Mouse (Mus musculus): Measurements from ENCODE around the gene Csnk1d. TPM values are rescaled to one million over a fixed set of nuclear protein-coding genes. Genes with fewer than 3 reads are reported as not detected.

The Csnk1d gene
- polyA plus RNA-seq, 1 experiment from 2014 or later = 85.8 TPM

DNA sequence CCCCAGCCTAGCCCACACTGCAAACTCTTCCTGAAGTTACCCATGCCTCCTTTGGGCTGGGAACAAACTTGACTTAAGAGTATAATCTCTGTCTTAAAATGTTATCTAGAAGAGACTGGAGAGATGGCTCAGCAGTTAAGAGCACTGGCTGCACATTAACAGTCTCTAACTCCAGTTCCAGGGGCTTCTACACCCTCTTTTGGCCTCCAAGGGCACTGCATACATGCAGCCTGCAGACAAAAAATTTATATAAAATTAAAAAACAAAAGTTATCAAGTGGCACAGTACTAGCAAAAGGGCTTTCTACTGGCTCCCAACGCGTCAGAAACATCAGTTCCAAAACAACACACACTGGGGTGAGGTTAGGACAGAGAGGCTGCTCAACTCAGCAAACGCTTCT lies 3.5 kb downstream of the Csnk1d start:
- no peak for DNase-seq (ENCODE audit: low spot score)

DNA sequence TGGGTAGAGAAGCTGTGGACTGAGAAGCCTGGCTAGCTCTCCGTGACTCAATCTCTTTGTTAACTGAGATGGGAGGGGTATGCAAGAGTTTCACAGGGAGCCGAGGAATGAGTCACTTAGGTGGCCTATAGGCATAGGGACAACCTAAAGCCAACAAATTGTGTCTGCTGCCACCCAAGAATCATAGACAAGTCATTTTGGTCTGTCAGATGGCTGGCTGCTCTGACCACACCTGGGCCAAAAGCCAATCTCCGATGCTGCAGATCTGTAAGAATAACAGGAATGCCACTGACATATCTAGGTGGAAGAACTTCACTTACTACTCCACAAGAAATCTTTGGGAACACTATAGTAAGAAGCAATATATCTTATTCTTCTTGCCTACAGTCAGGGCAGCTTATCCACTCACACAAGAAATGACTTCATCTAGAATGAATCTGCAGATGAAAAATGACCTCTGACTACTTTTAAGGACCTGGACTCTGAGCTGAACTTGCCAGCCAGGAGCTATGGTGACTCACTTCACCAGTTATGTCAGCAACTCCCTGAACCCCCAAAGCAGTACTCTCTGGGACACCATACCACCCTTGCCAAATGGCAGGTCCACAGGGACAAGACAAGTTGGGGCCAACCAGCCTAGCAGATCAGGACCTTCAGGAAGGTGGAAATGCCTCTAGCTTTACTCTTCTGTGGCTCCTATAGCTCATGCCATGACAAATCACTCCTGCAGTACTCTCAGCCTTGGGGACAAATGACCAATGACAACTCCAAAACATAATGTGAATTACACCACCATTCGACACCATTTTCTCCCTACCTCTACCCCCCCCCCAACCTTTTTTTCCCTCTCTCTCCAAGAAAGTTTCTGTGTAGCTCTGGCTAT lies 6.4 kb downstream of the Csnk1d start:
- DNase-seq (ENCODE audit: low spot score) = no peak

DNA sequence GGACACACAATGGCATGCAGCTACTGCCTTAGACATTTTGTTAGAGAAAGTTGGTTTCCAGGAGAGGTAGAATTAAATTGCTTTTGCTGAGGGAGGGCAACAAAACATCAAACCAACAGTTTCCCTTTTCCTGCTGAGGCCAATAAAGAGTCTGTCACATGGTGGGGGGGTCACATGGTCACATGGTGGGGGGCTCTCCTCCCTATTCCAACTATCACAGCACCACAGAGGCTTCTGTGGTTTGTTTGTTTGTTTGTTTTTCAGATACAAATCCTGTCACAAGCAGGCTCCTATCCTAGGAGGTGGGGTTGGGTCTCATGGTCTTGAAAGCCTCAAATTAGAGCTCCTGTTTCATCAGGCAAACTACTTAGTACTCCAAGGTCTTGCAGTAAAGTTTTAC lies 8.7 kb downstream of the Csnk1d start:
- DNase-seq (ENCODE audit: low spot score) = no peak

DNA sequence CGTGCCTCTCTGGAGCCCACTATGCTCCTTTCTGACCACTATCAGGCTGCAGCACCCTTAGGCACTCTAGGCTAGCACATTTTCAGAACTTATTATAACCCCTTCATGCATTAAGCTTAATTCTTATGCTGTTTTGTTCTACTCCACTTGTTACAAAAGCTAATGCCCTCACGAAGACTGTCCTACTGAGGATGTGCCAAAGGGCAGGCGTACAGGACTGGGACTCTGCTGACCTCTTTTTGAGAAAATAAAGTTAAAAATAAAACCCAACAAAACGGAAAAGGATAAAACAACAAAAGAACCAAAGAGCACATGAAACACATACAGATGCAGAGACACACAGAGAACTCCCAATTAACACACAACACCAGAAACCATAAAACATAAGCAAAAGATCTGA lies 9.5 kb downstream of the Csnk1d start:
- no peak for DNase-seq (ENCODE audit: low spot score)

DNA sequence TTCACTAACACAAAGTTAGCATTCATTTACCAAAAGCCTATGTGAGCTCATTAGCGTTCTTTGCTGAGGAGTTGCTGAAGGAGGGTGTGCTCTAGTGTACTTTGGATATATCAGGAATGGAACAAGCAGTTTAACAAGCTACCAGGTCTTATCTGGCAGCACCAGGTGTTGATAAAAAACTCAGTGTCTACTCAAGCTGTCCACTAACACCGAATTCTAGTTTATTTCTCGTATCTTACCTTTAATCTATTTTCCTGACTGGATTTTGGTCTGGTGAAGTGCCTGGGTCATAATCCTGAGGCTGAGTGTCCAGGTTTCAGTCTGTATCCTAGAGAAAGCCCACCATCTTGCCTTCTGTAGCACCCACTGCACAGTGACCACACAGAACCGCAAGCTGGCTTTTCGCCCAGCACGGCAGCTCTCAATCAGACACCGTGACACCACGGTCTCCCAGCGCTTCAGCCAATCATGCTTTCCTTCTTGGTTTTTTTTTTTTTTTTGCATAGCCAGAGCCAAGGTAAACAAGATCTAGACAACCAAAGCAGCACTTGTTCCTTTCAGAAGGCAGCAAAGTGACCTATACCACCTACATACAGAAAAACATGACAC lies 10.6 kb downstream of the Csnk1d start:
- no peak for DNase-seq (ENCODE audit: low spot score)

DNA sequence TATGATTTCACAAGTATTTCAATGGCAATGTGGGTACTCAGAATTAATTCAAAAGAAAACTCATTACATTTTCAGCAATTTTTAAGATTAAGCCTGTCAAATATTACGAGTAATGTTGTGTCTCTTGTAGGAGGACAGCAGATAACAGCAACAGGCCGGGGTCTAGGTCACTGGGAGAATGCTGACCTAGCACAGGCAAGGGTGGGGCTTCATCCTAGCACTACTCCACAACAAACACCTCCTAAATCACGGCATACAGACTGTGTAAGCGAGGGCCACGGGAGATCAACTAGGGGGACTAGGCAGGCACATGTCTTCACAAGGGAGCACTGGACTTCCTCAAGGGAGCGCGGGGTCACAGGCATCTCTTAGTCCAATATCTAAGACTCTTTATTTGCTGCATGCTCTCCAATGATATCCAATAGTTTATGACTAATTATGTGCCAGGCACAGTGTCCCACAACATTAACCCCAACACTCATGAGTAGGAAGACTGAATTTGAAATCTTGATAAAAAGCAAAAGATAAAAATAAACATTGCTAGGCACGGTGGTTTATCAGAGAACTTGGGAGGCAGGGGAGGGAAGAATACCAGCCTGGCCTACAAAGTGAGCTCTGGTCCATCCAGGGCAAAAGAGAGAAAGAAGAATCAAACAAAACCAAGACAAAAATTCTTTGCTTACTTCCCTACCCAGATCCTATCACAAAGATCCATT lies 11.3 kb downstream of the Csnk1d start:
- DNase-seq (ENCODE audit: low spot score) = no peak

DNA sequence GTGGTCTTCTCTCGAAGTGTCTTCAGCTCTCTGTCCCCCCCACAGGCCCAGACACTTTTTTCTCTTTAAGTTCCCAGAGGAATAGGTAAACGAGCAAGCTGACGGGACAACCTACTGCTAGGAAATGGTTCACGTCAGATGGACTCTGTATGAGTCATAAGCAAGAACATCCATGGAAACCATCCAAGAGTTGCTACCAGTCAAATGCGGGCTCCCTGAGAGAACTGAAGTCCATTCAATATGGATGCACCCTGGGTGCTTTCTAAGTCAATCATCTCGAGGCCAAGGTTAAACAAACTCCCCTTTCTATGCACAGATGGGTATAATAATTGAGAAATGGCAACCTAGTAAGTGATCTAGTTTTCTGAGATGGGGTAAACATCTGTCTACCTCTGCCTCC lies 17.8 kb downstream of the Csnk1d start:
- no peak for DNase-seq (ENCODE audit: low spot score)

DNA sequence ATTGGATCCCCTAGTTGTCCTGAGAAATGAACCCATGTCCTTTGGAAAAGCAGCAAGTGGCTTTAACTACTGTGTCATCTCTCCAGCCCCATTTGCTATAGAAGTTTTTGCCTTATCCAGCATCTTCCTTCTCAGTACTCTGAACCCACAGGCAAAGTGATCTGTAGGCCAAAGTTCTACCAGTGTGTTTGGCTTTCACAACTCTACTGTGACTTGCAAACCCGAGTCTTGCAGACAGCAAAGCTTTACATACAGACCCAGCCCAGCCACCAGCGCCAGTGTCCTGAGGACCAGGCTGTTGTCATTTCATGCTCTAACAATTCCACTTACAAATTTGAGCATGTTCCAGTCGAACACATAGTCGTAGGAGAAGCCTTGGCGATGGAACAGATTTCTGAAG lies 19.9 kb downstream of the Csnk1d start:
- DNase-seq (ENCODE audit: low spot score) = no peak

DNA sequence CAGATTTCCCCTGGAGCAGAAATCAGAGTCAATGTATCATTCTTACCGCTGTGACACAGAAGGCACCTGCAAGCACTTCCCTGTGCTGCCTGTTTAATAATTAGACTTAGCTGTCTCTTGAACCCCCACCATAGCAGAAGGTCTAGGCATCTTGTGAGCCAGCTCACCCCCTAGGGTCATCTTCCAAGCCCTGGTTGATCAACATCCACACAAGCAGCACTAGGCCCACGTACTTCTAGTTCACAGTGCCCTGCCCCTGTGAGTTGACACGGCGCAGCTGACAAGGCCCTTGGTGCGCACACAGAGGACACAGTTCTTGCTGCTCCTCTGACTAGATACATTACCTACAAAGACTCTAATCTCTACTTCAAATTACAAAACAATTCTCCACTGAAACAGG lies 21.4 kb downstream of the Csnk1d start:
- DNase-seq (ENCODE audit: low spot score) = no peak

DNA sequence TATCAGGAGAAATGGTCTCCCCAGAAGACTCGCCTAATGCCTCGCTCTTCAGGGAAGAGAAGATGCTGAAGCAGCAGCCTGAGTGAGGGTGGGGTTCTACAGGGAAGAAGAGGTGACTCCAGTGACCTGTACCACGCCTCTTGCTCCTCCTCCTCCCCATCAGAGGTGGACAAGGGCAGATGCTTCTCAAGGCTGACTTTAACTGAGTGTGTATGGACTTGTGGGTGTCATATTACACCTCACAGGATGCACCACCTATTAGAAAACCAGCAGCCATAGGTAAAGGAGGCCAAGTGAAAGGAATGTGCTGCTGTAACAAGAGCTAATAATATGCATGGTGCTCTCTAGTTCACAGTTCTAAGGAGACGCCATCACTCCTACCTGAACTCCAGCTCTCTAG lies 25.5 kb downstream of the Csnk1d start:
- DNase-seq (ENCODE audit: low spot score) = no peak

DNA sequence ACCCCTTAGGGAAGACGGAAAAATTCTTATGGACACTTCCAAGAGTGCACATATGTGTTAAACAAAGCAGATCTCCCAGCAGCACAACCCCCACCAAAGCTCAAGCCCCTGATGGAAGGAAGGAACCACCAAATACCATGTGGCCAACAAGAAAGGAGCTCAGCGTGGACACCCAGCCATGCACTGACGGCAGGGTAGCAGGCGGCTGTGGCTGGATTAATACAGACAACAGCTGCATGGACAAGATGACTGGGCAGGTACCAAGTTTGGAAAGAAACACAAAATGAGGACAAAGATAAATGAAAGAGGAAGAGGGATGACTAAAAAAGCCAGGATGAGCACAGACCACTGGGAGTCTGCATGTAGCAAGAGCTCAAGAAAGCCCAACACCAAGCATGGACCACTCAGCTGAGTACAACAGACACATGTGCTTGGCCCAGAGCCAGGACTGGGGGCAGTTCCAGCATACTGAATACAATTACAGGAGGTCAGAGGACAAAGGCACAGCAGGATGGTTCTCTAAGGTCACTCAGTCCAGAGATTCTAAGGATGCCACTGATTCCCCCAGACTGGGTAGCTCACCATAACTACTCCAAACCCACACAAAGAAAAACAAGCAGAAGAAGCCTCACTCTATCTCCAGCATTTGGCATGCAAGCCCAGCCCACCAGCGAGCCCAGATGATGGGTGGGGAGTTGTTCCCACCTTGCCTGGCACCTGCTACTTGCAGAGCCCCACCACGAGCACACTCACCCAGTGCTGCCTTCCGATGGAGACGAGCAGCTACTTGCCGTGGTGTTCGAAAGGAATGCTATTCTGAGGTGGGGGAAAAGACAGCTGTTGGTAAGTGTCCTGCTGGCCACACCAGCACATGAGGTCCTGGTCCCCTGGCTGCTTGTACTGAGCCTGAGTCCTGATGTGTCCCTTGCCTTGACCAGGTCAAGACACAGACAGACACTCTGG lies 26.7 kb downstream of the Csnk1d start:
- DNase-seq (ENCODE audit: low spot score) = no peak

DNA sequence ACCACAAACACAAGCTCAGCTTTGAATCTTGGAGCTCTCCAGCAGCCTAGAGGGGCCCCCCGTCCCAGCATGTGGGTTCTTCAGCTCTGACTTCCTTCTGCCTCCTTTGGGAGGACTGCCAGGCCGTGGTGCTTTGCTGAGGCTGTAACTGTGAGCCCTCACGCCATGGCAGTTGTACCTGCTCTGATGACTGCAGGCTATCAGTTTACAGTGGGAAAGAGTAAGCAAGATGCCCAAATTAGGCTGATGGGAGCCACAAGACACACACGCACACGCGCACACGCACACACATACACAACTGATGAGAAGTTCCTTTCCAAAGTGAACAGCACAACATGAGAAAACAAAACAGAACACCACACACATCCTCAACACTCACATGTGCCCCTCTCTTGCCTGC lies 28.2 kb downstream of the Csnk1d start:
- DNase-seq (ENCODE audit: low spot score) = no peak

DNA sequence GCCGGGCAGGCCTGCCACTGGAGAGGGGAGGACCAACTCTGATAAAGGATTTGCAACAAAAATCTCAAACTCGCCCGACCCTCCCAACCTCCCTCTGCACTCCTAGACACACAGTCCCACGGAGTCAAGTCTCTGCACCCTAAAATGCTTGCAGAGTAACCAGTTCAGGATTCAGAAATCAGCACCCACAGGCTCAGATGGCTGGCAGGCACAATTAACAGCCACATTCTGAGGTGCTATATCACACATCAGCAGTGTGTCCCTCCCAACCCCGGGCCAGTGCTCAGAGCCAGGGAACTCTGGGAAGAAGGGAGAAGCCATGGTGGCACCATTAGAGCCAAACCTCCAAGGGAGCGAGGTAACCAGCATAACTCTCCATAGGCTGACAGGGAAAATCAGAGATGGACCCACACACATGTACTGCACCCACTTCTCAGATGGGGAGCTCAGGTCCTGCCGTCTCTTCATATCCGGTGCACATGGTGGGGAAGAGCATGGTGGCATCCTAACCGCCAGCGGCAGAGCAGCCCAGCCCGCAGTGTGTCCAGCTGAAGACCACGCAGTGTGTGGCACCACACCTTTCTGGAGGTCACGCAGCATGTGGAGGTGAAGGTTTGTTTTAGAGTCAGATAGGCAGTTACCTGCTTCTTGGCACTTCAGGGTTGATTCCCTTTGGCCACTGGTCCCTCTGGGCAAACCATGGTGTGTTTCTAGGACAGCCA lies 28.9 kb downstream of the Csnk1d start:
- DNase-seq (ENCODE audit: low spot score) = no peak

DNA sequence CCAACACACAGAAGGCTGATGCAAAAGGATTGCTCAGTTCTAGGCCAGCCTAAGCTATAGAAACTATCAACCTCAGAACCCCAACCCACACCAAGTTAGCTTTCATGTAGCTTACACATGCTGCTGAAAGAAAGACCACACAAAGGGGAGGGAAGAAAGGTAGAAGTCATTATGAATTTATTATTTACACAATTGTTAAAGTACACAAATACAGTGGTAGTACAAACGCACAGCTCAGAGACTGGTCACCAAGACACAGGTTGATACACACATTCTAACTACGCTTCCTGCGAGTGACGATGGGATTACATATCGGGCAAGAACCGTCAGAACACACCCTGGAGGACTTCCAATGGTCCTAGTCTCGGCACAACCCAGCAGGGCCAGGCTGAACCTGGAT lies 29.5 kb downstream of the Csnk1d start:
- no peak for DNase-seq (ENCODE audit: low spot score)

DNA sequence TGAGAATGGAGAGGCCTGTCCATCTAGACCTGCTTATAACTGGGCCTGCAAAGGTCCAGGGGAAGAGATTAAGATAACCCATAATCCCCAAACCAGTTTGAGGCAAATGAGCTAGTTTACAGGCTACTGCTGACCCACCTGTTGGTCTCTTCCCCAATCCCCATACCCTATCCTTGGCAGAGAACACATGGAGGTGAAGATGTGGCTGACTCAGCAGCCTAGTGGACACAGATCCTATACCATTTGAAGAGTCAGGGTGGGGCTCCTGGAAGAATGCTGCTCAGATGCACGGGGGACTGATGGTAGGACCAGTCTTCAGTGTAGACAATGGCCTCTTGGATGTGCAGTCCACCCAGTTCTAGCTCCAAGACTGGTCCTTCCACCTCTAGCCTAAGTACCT lies 30.9 kb downstream of the Csnk1d start:
- DNase-seq (ENCODE audit: low spot score) = no peak

DNA sequence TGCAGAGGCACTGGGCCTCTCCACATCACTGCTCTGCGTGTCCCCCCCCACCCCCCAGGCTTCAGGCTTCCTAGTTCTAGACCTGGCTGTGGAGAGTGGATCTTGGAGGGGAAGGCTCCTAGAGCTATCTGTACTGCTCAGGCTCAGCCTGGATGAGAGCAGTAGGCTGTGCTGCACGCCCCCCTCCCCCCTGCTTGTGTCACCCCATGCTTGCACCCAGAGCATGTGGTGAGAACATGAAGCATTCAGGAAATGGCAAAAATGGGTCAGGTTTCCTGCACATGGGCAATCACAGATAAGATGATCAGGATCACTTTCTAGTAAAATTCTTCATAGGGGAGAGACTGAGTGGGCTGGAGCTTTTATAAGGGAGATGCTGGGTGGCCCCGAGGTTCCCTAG lies 31.6 kb downstream of the Csnk1d start:
- peak; percentile 34 for DNase-seq (ENCODE audit: low spot score)

DNA sequence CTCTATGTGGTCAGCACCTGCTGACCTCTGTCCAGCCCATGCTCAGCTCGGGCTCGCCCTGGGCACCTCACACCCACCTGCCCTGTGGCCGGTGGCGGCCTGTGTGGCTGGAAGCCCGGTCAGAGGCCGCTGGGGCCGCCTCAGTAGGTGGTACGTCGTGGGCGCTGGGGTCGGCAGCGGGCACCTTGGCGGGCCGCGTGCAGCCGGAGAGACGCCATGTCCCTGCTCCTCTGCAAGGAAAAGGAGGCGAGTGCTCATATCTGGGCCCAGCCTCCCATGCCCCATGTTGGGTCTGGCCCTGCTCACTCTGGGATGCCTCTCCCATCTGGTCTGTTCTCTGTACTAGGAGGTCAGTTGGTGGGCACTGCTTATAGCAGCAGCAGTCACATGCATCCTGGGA lies 32.1 kb downstream of the Csnk1d start:
- no peak for DNase-seq (ENCODE audit: low spot score)

DNA sequence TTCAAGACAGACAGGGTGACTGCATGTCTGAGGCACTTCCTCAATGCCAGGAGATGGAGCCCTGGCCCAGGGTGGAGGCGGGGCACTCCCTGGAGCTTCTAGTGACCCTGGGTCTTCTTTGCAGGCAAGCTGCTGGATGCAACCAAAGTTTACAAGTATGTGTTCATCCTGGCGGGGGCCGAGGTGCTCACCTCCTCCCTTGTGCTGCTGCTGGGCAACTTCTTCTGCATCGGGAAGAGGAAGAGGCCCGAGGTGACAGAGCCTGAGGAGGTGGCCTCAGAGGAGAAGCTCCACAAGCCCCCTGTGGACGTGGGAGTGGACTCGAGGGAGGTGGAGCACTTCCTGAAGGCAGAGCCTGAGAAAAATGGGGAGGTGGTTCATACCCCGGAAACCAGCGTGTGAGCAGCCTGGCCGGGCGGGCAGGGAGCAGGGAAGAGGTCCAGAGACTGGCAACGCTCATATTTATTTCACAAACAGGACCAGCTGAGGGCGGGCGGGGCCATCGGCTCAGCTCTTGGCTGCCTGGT lies 33.3 kb downstream of the Csnk1d start:
- no peak for DNase-seq (ENCODE audit: low spot score)

DNA sequence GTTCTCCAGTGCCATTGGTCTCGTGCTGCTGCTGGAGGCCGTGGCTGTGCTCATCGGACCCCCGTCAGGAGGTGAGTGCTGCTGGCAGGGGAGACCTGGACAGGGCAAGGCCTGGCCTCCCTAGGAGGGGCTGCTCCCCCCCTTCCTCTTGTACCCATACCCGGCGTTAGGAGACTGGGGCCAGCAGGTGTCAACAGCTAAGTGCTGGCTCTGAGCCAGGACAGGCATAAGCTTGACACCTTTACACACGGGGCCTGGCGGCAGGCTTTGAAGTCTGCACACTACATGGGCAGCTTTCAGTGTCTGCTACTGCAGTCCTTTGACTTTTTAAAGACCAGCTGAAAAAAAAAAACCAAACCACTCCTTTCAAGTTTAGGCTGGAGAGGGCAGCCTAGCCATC lies 34.1 kb downstream of the Csnk1d start:
- DNase-seq (ENCODE audit: low spot score) = no peak

DNA sequence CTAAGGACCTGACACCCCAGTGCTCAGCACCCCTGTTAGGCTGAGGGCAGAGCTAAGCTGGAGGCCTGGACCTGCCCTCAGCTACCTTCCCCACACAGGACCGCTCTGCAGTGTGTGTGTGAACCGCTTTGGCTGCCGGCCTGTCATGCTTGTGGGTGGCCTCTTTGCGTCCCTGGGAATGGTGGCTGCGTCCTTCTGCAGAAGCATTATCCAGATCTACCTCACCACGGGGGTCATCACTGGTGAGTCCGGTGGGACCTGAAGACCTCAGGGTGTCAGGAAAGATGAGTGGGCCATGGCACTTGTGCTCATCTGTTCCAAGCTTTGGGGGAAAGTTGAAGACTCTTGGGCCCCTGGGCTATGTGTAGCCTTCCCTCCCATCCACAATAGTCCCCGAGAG lies 35.4 kb downstream of the Csnk1d start:
- DNase-seq (ENCODE audit: low spot score) = no peak

Data from thymus, postnatal 0 days (tissue).